Mouse (Mus musculus) brain, embryonic 18.5 days (tissue): ENCODE results near the gene Slain2.
"Not testable (repeated sequence)": the region's sequence is repeated elsewhere in the genome, so short reads cannot be mapped to it uniquely, and the experiment has no call there.

Experiments used
- DNase-seq: peaks from one replicate; pipeline ENCODE4 v3.0.0-alpha.2; 2012; ENCODE audit warnings: low read depth, low spot score

Gene Slain2

DNA sequence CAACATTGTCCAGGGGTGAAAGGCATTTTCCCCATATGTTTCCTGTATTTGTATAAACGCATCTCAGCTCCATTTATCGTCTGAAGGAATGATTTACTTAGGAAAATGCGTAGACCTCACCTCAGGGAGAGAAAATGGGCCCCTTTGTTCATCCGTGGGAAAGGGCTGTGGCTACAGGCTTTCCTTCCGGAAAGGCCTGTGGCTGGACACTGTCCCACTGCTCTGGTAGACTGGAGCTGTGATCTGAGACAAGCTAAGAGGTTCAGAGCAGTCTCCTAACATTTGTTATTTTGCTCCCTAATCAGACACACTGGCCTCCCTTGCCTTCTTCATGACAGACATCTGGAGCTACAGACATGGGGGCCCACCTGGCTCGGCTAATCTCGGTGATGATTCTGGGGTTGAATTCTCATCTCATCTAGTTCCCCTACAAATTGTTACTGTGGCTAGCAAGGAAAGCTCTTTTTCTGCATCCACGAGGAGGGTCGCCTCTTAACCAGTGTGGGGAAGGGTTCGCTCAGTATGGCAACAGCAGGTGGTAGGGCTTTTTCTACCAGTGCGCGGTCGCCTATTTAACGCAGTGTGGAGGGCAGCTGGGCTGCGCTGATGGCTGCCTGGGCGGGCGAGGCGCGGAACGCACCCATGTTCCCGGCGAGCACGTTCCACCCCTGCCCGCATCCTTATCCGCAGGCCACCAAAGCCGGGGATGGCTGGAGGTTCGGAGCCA is 98.9 kb downstream of the Slain2 start:
- DNase-seq, result not testable (repeated sequence)

DNA sequence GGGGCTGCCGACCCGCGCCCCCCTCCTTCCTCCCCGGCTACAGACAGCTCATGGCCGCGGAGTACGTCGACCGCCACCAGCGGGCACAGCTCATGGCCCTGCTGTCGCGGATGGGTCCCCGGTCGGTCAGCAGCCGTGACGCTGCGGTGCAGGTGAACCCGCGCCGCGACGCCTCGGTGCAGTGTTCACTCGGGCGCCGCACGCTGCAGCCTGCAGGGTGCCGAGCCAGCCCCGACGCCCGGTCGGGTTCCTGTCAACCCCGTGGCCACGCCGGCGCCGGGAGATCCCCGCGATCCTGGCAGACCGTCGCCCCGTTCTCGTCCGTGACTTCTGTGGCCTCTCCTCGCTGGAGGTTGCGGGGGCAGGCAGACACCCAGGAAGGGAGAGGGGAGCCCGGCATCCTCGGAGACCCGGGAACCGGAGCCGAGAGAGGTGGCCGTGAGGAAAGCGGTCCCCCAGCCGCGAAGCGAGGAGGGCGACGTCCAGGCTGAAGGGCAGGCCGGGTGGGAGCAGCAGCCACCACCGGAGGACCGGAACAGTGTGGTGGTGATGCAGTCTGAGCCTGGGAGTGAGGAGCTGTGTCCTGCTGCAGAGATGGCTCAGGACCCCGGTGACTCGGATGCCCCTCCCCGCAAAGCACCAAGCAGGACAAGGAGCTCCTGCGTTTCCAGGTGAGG is 99.6 kb downstream of the Slain2 start:
- DNase-seq, result not testable (repeated sequence)

DNA sequence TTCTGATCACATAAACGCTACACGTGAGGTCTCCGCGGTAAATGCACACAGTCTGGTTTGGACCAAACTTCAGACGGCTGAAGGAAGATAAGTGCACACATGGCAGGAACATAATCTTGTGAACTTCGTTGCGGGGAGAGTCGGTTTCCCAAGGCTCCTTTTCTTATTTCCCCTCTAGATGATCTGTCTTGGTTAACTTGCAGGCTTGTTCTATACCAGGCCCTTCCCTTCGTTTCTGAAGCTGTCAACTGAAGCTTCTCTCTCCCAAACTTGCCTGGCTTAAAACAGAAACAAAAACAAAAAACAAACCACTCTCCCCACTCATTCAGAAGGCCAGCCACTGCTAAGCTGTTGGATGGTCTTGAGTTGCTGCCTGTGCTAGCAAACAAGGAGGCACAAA is 100.6 kb downstream of the Slain2 start:
- no peak for DNase-seq

DNA sequence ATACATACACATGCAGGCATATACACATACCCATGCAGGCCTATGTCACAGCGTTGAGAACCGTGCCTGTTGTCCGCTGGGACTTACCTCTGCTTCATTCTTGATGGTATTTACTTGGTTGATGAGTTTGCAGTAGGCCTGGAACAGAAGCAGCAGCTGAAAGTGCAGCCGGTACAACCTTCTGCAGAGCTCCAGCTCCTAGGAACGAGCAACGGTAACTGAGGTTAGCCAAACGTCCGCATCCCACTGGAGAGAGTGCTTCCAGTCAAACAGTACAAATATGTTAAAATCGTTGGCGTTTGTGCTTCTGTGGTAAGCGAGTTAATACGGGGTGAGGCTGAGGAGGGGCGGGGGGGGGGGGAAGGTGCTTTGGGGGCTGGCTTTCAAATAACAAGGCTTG is 109.7 kb downstream of the Slain2 start:
- DNase-seq, result no peak
